Mouse (Mus musculus): ENCODE measurements around the gene Stk17b.
A peak's percentile ranks its signal among the peaks of the same experiment; 100 is the strongest.

The Stk17b gene

DNA sequence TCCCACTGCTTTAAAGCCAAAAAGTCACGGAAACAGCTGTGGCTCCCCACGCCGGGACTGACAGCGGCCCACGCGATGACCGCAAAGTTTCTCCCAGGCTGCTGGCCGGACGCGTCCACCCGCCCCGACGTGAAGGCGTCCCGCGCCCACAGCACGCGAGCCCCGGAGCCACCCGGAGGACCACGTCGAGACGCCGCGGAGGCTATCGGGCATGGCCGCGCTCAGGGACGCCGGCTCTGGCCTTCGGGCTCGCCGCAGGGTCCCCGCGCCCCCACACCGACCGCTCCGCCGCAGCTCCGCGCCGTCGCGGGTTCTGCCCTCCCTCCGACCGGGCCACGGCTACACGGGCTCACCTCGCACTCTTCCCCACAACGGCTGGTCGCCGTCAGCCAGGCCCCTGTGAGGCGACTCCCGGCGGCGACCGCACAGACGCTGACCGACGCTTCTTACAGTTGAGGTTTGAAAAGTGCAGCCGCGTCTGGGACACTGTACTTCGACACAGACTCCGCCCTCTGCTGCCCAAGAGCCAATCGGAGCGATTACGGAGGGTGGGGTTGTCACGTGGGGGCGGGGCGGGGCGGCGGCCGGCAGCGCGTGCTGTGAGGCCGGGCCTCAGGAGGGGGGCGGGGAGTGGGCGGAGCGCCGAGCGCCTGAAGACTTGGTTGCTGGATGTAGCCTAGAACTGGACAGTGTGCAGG lies at the start of gene Stk17b:
Stk17b (minus strand) TSS at position 504 of the 698 bp plus-strand sequence.
- peak; percentile 97 for DNase-seq (ENCODE audit: low read depth, low spot score)

- DNase-seq (ENCODE audit: low read depth, low spot score) = no peak
These were observed 45.3 kb upstream of the Stk17b start for GRCm38 (mm10) chr1:53830286-53830685.

- DNase-seq (ENCODE audit: low read depth, low spot score) = no peak
These were observed 44.1 kb upstream of the Stk17b start for GRCm38 (mm10) chr1:53829089-53829488.

DNA sequence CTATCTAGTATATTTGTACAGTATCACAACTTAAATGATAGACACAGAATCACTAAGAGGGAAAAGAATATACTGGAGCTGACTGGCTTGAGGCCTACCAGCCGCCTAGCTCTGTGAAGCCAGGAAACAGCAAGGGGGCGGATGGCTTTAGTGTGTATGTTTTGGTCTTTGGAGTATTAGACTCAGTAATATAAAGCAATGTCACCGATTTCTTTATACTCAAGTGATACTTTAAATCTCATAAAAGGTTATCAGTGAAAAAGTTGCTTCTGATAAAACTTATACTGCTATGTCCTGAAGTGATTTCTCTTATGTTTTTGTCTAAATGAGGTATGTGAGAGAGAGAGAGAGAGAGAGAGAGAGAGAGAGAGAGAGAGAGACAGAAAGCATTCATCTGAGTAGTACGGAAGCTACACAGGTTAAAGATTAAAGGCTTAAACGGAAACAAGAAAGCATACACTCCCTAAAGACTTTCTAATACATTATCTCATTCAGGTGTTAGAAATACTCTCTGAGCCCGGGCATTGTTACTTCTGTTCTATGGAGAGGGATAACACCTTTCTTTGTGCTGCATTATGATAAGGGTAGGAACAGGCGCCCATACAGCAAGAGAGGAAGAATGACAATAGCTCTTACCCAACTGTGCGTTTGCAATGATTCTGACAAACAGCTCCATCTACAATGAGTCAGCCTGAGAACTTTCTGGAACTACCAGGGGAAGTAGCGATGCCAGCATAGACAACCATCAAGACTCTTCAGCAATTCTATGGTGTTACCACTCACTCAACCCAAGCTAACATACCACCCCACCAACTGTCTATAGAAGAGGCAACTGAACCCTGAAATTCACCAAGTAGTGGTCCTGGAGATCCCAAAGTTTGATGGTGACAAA lies 39.7 kb upstream of the Stk17b start:
- no peak for DNase-seq (ENCODE audit: low read depth, low spot score)

DNA sequence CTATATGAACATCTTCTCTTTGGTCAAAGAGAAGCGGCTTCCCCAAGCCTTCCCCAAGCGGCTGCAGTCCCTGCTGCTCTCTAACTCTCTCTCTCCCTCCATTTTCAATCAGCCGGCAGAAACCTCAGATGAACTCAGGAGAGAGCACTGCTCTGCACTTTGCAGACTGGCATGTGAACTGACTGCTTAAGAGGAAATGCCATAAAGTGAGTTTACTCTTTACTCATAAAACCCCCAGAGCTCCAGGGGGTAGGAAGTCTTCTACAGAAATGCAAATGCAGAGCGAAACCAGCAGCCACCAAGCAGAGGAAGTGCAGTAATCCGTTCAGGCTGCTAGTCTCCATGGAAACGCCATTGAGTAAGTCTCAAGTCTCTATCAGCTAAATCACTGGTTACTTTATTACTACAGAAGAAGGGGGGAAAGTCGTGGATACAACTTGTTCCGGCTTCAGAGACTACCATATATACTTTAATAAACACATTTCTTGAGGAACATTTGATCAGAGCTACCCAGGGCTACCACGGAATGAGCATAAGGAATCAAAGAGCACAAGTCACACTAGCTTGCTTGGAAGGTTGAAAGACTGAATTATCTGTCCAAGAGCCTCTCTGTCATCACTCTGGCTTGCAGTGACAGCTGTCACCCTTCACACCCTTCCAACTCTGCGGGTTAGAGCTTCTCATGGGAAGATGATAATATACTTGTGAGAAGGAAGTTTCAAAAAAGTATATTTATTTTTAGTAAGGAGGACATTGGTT lies 38.8 kb upstream of the Stk17b start:
- peak; percentile 43 for DNase-seq (ENCODE audit: low read depth, low spot score)

GRCm38 (mm10) chr1:53821983-53822382 lies 37.0 kb upstream of the Stk17b start:
- no peak for DNase-seq (ENCODE audit: low read depth, low spot score)

GRCm38 (mm10) chr1:53820041-53820632 lies 35.1 kb upstream of the Stk17b start:
- no peak for DNase-seq (ENCODE audit: low read depth, low spot score)

- DNase-seq (ENCODE audit: low read depth, low spot score) = no peak
These were observed 33.2 kb upstream of the Stk17b start for GRCm38 (mm10) chr1:53818072-53818862.

GRCm38 (mm10) chr1:53816353-53816752 lies 31.3 kb upstream of the Stk17b start:
- no peak for DNase-seq (ENCODE audit: low read depth, low spot score)

- peak; percentile 41 for DNase-seq (ENCODE audit: low read depth, low spot score)
These were observed 29.2 kb upstream of the Stk17b start for GRCm38 (mm10) chr1:53814077-53814705.

DNA sequence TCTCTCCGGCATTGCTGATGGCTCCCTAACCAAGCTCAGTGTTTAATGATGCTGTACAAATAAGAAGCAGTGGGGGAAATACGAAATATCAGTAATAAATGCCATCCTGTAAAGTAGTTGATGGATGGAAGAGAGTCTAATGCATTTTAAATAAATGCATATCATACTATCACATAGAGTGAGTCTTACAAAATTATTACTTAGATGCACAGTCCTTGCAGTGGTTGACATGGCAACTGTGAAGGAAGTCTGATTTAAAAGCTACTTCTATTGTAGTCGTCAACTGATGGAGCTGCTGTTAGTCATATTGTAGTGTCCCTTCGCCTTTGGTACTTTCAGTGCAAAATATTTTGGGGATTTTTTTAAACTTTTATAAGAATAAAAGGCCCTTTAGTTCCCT lies 26.9 kb upstream of the Stk17b start:
- DNase-seq (ENCODE audit: low read depth, low spot score) = no peak

GRCm38 (mm10) chr1:53808229-53808628 lies 23.2 kb upstream of the Stk17b start:
- no peak for DNase-seq (ENCODE audit: low read depth, low spot score)

GRCm38 (mm10) chr1:53797811-53798210 lies 12.8 kb upstream of the Stk17b start:
- DNase-seq (ENCODE audit: low read depth, low spot score) = no peak

- no peak for DNase-seq (ENCODE audit: low read depth, low spot score)
These were observed 12.1 kb upstream of the Stk17b start for GRCm38 (mm10) chr1:53797074-53797473.

GRCm38 (mm10) chr1:53796271-53796670 lies 11.2 kb upstream of the Stk17b start:
- DNase-seq (ENCODE audit: low read depth, low spot score) = no peak

DNA sequence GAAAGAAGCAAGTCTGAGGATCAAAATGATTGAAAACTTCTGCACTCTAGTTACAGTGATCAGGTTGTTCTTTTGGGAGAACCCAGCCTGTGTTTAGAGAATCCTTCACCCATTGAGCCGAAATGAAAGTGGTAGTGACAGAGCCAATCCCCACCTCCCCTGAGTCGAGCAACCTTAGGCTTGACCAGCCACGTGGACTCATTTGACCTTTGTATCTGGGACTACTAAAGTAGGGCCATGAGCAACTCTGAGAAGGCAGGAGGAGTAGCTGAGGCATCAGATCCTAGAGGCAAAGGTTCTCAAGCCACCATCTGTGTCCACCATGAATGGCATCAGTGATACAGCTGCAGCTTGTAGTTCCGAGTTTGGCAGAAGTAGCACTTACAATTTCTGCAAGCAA lies 10.6 kb upstream of the Stk17b start:
- DNase-seq (ENCODE audit: low read depth, low spot score) = no peak

- DNase-seq (ENCODE audit: low read depth, low spot score) = no peak
These were observed 10.1 kb upstream of the Stk17b start for GRCm38 (mm10) chr1:53795081-53795480.

DNA sequence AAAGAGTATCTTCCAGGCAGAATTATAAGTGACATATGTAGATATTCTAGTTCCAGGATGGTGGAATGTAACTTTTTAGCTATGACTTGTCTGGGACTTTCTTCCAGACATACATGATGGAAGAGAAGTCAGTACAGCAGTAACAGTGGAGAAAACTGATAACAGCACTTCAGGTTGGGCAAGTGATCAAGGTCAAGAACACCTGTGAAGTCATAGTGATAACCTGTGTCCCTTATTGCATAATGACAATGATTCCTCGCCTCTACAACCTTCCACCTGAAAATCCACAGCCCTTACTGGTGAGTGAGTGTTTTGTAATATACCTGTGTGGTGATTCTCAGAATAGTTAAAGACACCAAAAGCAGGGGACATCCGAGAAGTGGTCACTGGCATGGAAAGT lies 9.3 kb upstream of the Stk17b start:
- DNase-seq (ENCODE audit: low read depth, low spot score) = no peak

DNA sequence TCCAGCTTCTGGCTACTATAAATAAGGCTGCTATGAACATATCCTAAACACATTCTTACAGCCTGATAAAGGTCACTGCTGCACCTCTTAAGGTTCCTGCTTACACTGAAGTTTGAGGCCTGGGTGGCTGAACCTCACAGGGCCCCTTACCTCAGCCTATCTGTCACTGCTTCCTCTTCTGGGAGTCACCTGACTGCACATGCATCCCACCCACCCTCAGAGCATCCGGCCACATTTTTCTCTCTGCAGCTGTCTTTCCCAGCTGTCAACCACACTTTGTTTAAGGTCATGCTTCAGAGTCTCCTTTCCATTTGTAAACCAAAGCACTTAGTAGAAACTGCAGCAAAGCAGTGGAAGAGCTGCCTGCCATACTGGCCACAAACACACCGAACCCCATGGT lies 6.3 kb upstream of the Stk17b start:
- no peak for DNase-seq (ENCODE audit: low read depth, low spot score)

- DNase-seq (ENCODE audit: low read depth, low spot score) = peak; percentile 70
These were observed 718 bp downstream of the Stk17b start for GRCm38 (mm10) chr1:53784291-53784720.
